ENCODE assay signal across 8 mouse cellular contexts in the genomic region with DNA sequence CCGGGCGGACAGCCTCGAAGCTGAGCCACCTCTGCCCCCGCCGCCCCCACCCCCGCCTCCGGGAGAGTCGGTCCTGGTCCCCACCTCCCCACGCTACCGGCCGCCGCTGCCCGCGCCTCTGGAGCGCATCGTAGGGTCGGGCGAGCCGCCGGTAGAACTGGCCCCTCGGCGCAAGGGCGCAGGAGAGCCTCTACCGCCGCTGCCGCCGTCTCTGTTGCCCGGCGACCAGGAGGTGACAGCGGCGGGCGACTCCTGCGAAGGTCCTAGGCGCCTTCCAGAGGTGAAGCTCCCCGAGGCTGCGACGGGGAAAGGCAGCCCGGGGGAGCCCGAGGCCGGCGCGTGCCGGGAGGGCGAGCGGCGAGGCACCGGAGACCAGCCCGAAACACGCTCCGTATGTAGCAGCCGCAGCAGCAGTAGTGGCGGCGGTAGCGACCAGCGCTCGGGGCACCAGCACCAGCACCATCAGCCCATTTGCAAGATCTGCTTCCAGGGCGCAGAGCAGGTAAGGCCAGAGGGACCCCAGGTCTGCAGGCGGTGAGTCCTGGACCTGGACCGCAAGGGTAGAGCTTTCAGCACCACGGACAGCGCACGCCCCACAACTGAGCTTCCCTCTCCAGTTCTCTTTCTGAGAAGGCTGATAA. TPM values are rescaled to one million over a fixed set of nuclear protein-coding genes. Genes with fewer than 3 reads are reported as not detected.
DNase-seq lines count a peak whose midpoint lies in the region; ATAC-seq and TF ChIP-seq lines count a peak whose summit lies in the region.

No protein-coding gene starts in this region.

- H3K9me3 ChIP-seq in intestine, postnatal 0 days (ENCODE audit: control insufficient read depth), result no peaks in the 10 kb centered on the region
- no peaks in the 10 kb centered on the region for H3K9me3 ChIP-seq in limb, embryonic 12.5 days
- no peaks in the 10 kb centered on the region for H3K9me3 ChIP-seq in midbrain, embryonic 15.5 days

- H3K4me3 ChIP-seq in intestine, postnatal 0 days (ENCODE audit: low read depth, low read length), result peak overlapping the region; percentile 38
- peak overlapping the region; percentile 60 for H3K4me3 ChIP-seq in limb, embryonic 12.5 days (replicated peaks)
- peak overlapping the region; percentile 54 for H3K4me3 ChIP-seq in midbrain, embryonic 15.5 days

- under 1% methylated on average over 60 of the region's 62 CpGs for WGBS in intestine, postnatal 0 days
- WGBS in limb, embryonic 12.5 days, result under 1% methylated on average over 59 of the region's 62 CpGs
- under 1% methylated on average over 57 of the region's 62 CpGs for WGBS in midbrain, embryonic 15.5 days

- H3K27ac ChIP-seq in intestine, postnatal 0 days (ENCODE audit: low read depth, low read length), result no peak overlapping the region
- H3K27ac ChIP-seq in limb, embryonic 12.5 days, result no peak overlapping the region
- H3K27ac ChIP-seq in midbrain, embryonic 15.5 days, result peak overlapping the region; percentile 88

- peaks cover 22% of the 10 kb centered on the region for H3K27me3 ChIP-seq in intestine, postnatal 0 days (replicated peaks; ENCODE audit: control insufficient read depth, insufficient read depth, low read length)
- H3K27me3 ChIP-seq in limb, embryonic 12.5 days, result peaks cover 34% of the 10 kb centered on the region
- H3K27me3 ChIP-seq in midbrain, embryonic 15.5 days (replicated peaks), result no peaks in the 10 kb centered on the region

- no peak overlapping the region for H3K9ac ChIP-seq in intestine, postnatal 0 days (ENCODE audit: low read depth, low read length)
- H3K9ac ChIP-seq in limb, embryonic 12.5 days (replicated peaks), result no peak overlapping the region
- peak overlapping the region; percentile 71 for H3K9ac ChIP-seq in midbrain, embryonic 15.5 days

- peak; percentile 3 to 12 for DNase-seq in spleen, adult 18-20 months
- DNase-seq in spleen, postnatal 36 days (ENCODE audit: low spot score in 2 of 2), result no peak
- DNase-seq in cerebellum, postnatal 4 days (ENCODE audit: low spot score in 2 of 2), result peak; percentile 26 to 54
- peak; percentile 55 for DNase-seq in gastrocnemius, postnatal 14 days
- peak; percentile 89 for DNase-seq in testis, postnatal 10 days (ENCODE audit: low spot score)

- no peaks in the 10 kb centered on the region for H3K36me3 ChIP-seq in intestine, postnatal 0 days (ENCODE audit: control insufficient read depth, insufficient read depth)
- no peaks in the 10 kb centered on the region for H3K36me3 ChIP-seq in limb, embryonic 12.5 days
- H3K36me3 ChIP-seq in midbrain, embryonic 15.5 days (replicated peaks), result no peaks in the 10 kb centered on the region

- intact Hi-C loops in gastrocnemius, postnatal 14 days (cut with DNase I; ENCODE audit: low total_unique reads), result no loop called here

- H3K4me2 ChIP-seq in intestine, postnatal 0 days (replicated peaks; ENCODE audit: low read depth), result peak overlapping the region; percentile 64
- peak overlapping the region; percentile 98 for H3K4me2 ChIP-seq in limb, embryonic 12.5 days
- peak overlapping the region; percentile 89 for H3K4me2 ChIP-seq in midbrain, embryonic 15.5 days

- no peaks in the 10 kb centered on the region for H3K4me1 ChIP-seq in intestine, postnatal 0 days (replicated peaks; ENCODE audit: control insufficient read depth, insufficient read depth, low read length)
- H3K4me1 ChIP-seq in limb, embryonic 12.5 days (replicated peaks), result peaks cover 4% of the 10 kb centered on the region; the same call in 1 of the 2 replicates
- peaks cover 9% of the 10 kb centered on the region for H3K4me1 ChIP-seq in midbrain, embryonic 15.5 days

- ATAC-seq in intestine, postnatal 0 days, result no peak
- peak; percentile 81 for ATAC-seq in limb, embryonic 12.5 days (ENCODE audit: insufficient number of reproducible peaks, insufficient read depth, low FRiP score, low TSS enrichment, low read depth)
- peak; percentile 64 for ATAC-seq in midbrain, embryonic 15.5 days (replicated peaks)

- TF ChIP-seq CTCF in intestine, postnatal 0 days (IDR thresholded peaks at IDR 0.05; ENCODE audit: low read depth), result no peak

RNA-seq across cellular contexts. Expression of a gene that starts 0.6 kb away (rescaled TPM):
- total RNA-seq in gastrocnemius, postnatal 14 days (2021), result not detected
- 0.10 TPM in 1 of 2 replicates, not detected in the other for polyA plus RNA-seq in intestine, postnatal 0 days (2015; fragmentation: Nextera tagmentation; extraction: Ambion mirVana)
- 0.41 and 0.45 TPM in 2 replicates for polyA plus RNA-seq in limb, embryonic 12.5 days (2016; fragmentation: Nextera tagmentation; extraction: Ambion mirVana)
- 7.5 and 7.8 TPM in 2 replicates for polyA plus RNA-seq in midbrain, embryonic 15.5 days (2015; fragmentation: Nextera tagmentation; extraction: Ambion mirVana)

Comparison
In these comparisons a context has a peak if more than half of its experiments do, and no peak if none do; other contexts are left out.
1. DNase-seq: peak in spleen, adult 18-20 months (2 of 2), cerebellum, postnatal 4 days (2 of 2), gastrocnemius, postnatal 14 days (single experiment) and testis, postnatal 10 days (single experiment); none in spleen, postnatal 36 days (0 of 2).
2. Peak in every context shown above with its lines, with median percentiles within 50 percentile points of each other: H3K4me2 ChIP-seq and H3K4me3 ChIP-seq.